Mouse (Mus musculus) liver, embryonic 14.5 days (tissue): ENCODE measurements around the gene Trio.

Source experiments
- CTCF ChIP-seq: IDR thresholded peaks from 2 replicates; pipeline ENCODE4 v1.5.1; 2016; ENCODE audit warnings: antibody characterized with exemption, low read depth, control low read depth
- EP300 ChIP-seq: IDR thresholded peaks from 2 replicates; pipeline ENCODE4 v1.6.1; 2016; ENCODE audit warnings: antibody characterized with exemption, low read depth

DNA sequence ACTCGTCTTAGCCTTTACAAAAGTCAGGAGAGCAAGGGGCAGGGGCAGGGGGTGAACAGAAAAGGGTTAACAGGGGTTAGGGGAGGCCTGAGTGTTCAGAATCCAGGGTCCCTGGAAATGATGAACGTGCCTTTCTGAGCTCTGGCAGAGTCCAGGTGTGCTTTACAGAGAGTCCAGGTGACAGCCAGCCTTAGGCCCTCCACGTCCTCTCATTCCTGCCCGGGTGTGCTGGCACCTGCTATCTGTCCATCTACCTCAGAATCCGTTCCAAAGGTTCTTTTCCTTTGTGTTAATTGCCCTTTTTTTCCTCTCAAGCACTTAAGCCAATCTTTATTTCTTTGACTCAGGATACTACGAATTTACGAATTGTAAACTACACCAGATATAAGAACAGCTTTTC, 32.1 kb downstream of the Trio start:
- TF ChIP-seq CTCF: no peak
- TF ChIP-seq EP300: no peak
